Mouse (Mus musculus): Measurements from ENCODE around the gene Cd44. TPM values are rescaled to one million over a fixed set of nuclear protein-coding genes. Genes with fewer than 3 reads are reported as not detected.

Cd44 gene
- 17.3 and 19.1 TPM in 2 replicates for polyA plus RNA-seq (2015; fragmentation: Nextera tagmentation; extraction: Ambion mirVana)

DNA sequence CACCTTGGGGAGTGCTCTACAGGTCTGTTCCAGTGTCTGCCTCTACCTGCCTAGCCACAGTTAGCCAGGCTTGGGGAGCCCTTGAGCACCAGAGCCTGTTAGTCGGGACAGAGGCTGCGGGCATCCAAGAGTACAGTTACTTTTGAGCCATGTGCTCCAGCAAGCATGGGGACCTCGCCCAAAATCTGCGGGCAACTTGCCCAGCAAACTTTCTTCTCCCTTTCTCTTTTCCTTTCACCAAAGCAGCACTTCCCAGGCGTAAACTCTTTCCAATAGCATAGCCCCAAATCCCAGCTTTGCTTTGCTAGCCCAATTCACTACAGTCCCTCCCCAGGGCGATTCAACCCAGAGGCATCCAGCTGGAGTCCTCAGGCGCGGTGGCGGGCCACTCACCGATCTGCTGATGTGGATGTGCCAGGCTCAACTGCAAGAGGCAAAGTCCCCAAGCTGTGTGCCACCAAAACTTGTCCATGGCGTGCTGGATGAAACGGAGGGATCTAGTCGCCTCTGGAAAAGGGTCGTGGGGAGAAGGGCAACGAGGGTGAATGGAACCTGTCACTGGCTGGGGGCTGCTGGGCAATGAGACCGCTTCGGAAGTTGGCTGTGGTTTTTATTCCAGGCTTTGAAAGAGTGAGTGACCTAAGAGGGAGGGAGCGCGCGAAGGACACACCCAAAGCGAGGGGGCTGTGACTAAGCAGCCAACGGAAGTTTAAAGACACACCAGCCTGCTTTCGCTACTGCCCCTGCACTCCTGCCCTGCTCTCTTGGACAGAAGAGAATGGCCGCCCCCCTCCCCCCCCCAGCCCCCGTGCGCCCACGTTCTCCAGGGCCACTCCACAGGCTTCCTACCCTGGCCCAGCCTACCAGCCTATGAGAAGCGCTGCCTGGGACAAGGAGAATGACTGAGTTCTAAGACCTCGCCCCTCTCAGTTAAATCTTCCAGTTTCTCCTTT lies at the start of gene Cd44:
Gene Cd44, minus strand, starts transcription at position 791 of the 953 bp plus-strand sequence.
- no peaks in the 10 kb centered on the region for H3K9me3 ChIP-seq (replicated peaks; ENCODE audit: control insufficient read depth, low read length)
- peak within 1 kb of the TSS; percentile 82 for H3K4me2 ChIP-seq (ENCODE audit: low read depth, low read length)
- H3K27ac ChIP-seq (ENCODE audit: low read length), result peak within 1 kb of the TSS; percentile 74
- peaks cover 16% of the 10 kb centered on the region for H3K4me1 ChIP-seq (ENCODE audit: control insufficient read depth, insufficient read depth, low read length)
- ATAC-seq (replicated peaks; ENCODE audit: extremely low read depth, insufficient read depth, low FRiP score), result peak; percentile 87
- peak within 1 kb of the TSS; percentile 78 for H3K9ac ChIP-seq (ENCODE audit: low read length)
- no peaks in the 10 kb centered on the region for H3K27me3 ChIP-seq (ENCODE audit: control insufficient read depth, insufficient read depth, low read length)
- no peaks in the 10 kb centered on the region for H3K36me3 ChIP-seq (ENCODE audit: control insufficient read depth, insufficient read depth)
- H3K4me3 ChIP-seq (ENCODE audit: low read length), result peak within 1 kb of the TSS; percentile 71
- under 1% methylated on average over 29 of the region's 29 CpGs for WGBS

DNA sequence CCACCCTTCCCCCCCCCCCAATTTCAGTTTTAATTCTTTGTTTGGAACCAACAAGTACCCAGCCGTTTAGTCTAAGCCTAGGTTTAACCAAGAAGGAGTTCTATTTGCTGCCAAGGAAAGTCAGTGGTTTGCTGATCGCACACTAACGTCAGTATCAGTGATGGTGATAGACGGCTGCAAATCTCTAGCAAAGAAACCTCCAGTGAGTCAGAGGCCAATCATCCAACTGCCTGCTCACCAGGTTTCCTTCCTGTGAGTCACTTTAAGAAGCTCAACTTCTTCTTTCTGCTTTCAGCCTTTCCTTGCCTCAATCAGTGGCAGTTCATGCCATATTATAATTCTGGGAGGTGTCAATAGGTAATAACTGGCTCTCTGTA lies 47.0 kb upstream of the Cd44 start:
- Histone ChIP-seq H3K4me1 (ENCODE audit: control insufficient read depth, insufficient read depth, low read length) (peaks cover 8% of the 10 kb centered on the region; the same call in 1 of the 2 replicates), H3K36me3 (ENCODE audit: control insufficient read depth, insufficient read depth) (no peaks in the 10 kb centered on the region), H3K4me3 (ENCODE audit: low read length) (no peak overlapping the region), H3K4me2 (ENCODE audit: low read depth, low read length) (no peak overlapping the region), H3K27ac (ENCODE audit: low read length) (no peak overlapping the region), H3K9ac (ENCODE audit: low read length) (no peak overlapping the region), H3K9me3 (replicated peaks; ENCODE audit: control insufficient read depth, low read length) (no peaks in the 10 kb centered on the region), H3K27me3 (ENCODE audit: control insufficient read depth, insufficient read depth, low read length) (no peaks in the 10 kb centered on the region)
- WGBS, result 49% methylated on average over 4 of the region's 4 CpGs
- no peak for ATAC-seq (replicated peaks; ENCODE audit: extremely low read depth, insufficient read depth, low FRiP score)

DNA sequence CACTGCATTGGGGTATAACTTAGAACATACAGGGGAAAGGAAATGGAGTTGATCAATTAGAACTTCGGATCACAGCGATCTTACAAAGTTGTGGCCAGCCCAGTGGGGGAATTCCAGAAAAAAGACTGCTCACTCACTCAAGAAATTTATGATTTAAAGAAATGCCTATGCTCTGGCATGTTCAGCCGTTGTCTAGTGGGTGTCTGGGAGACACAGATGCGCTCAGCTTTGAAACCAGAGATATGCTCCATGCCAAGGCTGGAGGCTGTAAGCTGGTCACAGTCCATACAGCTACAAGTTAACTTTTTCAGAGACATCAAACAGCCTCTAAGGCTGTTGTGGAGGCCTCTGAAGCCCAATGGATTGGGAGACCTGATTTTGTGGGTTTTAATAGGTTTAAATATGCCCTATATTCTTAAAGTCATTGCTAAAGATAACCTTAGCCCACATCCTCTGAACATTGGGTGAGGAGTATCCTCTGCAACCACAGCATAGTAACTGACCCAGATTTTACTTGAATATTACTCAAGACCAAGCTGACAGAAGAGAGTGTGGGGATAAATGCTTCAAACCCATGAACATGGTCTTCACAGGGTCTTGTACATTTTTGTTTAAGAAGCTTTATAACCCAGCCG lies 46.5 kb upstream of the Cd44 start:
- Histone ChIP-seq H3K4me3 (ENCODE audit: low read length) (no peak overlapping the region), H3K27ac (ENCODE audit: low read length) (no peak overlapping the region), H3K4me1 (ENCODE audit: control insufficient read depth, insufficient read depth, low read length) (peaks cover 8% of the 10 kb centered on the region; the same call in 1 of the 2 replicates), H3K36me3 (ENCODE audit: control insufficient read depth, insufficient read depth) (no peaks in the 10 kb centered on the region), H3K27me3 (ENCODE audit: control insufficient read depth, insufficient read depth, low read length) (no peaks in the 10 kb centered on the region), H3K9ac (ENCODE audit: low read length) (no peak overlapping the region), H3K9me3 (replicated peaks; ENCODE audit: control insufficient read depth, low read length) (no peaks in the 10 kb centered on the region), H3K4me2 (ENCODE audit: low read depth, low read length) (no peak overlapping the region)
- no peak for ATAC-seq (replicated peaks; ENCODE audit: extremely low read depth, insufficient read depth, low FRiP score)
- 85% methylated on average over 5 of the region's 5 CpGs for WGBS

DNA sequence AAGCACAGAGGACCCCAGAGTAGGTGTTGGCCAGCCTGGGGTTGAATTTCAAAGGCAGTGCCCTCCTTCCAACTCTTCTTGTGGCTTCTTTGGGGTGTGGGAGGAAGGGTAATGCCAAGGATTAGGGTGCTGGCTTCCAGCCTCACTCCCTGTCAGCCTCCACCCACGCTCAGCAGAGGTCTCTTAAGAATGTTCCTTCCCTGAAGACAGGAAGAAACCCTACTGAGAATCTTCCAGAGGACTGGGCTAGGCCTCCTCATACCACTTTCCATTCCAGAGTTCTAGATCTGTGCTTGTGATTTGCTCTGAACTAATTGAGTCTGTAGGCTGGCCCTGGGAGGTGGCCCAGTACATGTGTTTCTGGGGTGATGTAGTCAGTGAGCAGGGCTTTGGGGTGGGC lies 43.6 kb upstream of the Cd44 start:
- no peak for ATAC-seq (replicated peaks; ENCODE audit: extremely low read depth, insufficient read depth, low FRiP score)
- Histone ChIP-seq H3K4me1 (ENCODE audit: control insufficient read depth, insufficient read depth, low read length) (peaks cover 8% of the 10 kb centered on the region; the same call in 1 of the 2 replicates), H3K4me3 (ENCODE audit: low read length) (no peak overlapping the region), H3K27ac (ENCODE audit: low read length) (no peak overlapping the region), H3K36me3 (ENCODE audit: control insufficient read depth, insufficient read depth) (no peaks in the 10 kb centered on the region), H3K9me3 (replicated peaks; ENCODE audit: control insufficient read depth, low read length) (no peaks in the 10 kb centered on the region), H3K27me3 (ENCODE audit: control insufficient read depth, insufficient read depth, low read length) (no peaks in the 10 kb centered on the region), H3K4me2 (ENCODE audit: low read depth, low read length) (no peak overlapping the region), H3K9ac (ENCODE audit: low read length) (no peak overlapping the region)
- WGBS, result 79% methylated on average over 1 of the region's 1 CpGs

DNA sequence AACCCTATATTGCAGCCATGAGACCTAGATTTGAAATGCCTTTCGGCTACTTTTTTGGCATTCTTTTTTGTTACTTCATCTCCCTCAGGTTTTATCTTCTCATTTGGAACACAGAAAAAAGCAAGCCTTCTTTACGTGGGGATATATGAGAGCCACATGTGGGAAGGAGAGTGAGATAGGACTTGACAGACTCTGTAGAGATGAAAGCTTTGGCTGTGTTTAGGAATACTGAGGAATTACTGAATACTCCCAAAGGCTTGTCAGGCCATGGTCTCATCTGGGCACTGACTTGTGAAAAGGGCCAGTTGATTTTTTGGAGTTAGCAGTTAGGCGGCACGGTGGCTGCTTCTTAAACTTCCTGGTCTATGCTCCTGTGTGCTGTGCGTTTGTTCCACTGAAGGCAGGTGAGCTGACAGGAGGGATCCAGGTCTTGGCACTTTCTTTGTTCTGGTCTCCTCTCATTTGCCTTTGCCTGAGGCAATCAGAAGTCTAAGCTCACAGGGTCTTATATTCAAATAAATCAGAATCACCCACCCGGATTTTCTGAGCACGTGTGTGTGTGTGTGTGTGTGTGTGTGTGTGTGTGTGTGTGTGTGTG lies 43.0 kb upstream of the Cd44 start:
- no peak overlapping the region for H3K9ac ChIP-seq (ENCODE audit: low read length)
- no peaks in the 10 kb centered on the region for H3K36me3 ChIP-seq (ENCODE audit: control insufficient read depth, insufficient read depth)
- H3K9me3 ChIP-seq (replicated peaks; ENCODE audit: control insufficient read depth, low read length), result no peaks in the 10 kb centered on the region
- H3K27ac ChIP-seq (ENCODE audit: low read length), result no peak overlapping the region
- WGBS, result 71% methylated on average over 7 of the region's 7 CpGs
- no peak for ATAC-seq (replicated peaks; ENCODE audit: extremely low read depth, insufficient read depth, low FRiP score)
- H3K27me3 ChIP-seq (ENCODE audit: control insufficient read depth, insufficient read depth, low read length), result no peaks in the 10 kb centered on the region; the same call in 1 of the 2 replicates
- peaks cover 8% of the 10 kb centered on the region; the same call in 1 of the 2 replicates for H3K4me1 ChIP-seq (ENCODE audit: control insufficient read depth, insufficient read depth, low read length)
- no peak overlapping the region for H3K4me2 ChIP-seq (ENCODE audit: low read depth, low read length)
- H3K4me3 ChIP-seq (ENCODE audit: low read length), result no peak overlapping the region

DNA sequence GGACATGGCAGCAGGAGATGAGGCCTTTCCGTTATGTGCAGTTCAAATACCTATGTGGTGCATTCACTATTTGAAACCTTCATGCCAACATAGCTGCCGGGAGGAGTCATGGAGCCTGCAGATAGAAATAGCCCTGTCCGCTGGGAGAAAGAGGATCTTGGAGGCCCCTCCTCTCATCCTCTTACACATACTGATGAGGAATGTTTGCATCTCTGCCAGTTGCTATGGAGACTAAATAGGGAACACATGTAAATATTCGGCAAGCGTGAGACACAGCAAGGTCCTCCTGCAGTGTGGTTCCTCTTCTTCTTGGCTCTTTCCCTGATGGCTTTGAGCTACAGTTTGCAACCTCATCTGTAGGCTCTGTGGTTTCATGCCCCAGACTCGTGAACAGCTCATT lies 42.5 kb upstream of the Cd44 start:
- H3K4me2 ChIP-seq (ENCODE audit: low read depth, low read length), result no peak overlapping the region
- no peaks in the 10 kb centered on the region; the same call in 1 of the 2 replicates for H3K27me3 ChIP-seq (ENCODE audit: control insufficient read depth, insufficient read depth, low read length)
- peak; percentile 72 for ATAC-seq (replicated peaks; ENCODE audit: extremely low read depth, insufficient read depth, low FRiP score)
- no peaks in the 10 kb centered on the region for H3K36me3 ChIP-seq (ENCODE audit: control insufficient read depth, insufficient read depth)
- H3K27ac ChIP-seq (ENCODE audit: low read length), result no peak overlapping the region
- H3K4me3 ChIP-seq (ENCODE audit: low read length), result no peak overlapping the region
- peaks cover 8% of the 10 kb centered on the region; the same call in 1 of the 2 replicates for H3K4me1 ChIP-seq (ENCODE audit: control insufficient read depth, insufficient read depth, low read length)
- no peak overlapping the region for H3K9ac ChIP-seq (ENCODE audit: low read length)
- H3K9me3 ChIP-seq (replicated peaks; ENCODE audit: control insufficient read depth, low read length), result no peaks in the 10 kb centered on the region
- 21% methylated on average over 6 of the region's 6 CpGs for WGBS

DNA sequence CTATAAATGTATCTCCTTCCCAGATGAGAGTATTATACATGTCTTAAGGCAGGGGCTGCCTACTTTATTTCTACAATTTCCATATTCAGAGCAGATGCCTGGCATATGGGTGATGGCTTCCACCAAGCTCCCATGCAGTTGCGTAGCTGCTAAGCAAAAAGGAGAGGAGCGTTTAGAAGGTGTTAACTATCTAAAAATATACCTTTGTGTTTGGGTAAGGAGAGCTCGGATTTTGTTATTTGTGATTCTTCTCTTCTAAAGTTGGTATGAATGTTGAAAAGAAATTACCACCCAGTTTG lies 41.3 kb upstream of the Cd44 start:
- Histone ChIP-seq H3K36me3 (ENCODE audit: control insufficient read depth, insufficient read depth) (no peaks in the 10 kb centered on the region), H3K4me3 (ENCODE audit: low read length) (no peak overlapping the region), H3K9me3 (replicated peaks; ENCODE audit: control insufficient read depth, low read length) (no peaks in the 10 kb centered on the region), H3K9ac (ENCODE audit: low read length) (no peak overlapping the region), H3K27me3 (ENCODE audit: control insufficient read depth, insufficient read depth, low read length) (no peaks in the 10 kb centered on the region; the same call in 1 of the 2 replicates), H3K27ac (ENCODE audit: low read length) (no peak overlapping the region), H3K4me2 (ENCODE audit: low read depth, low read length) (no peak overlapping the region), H3K4me1 (ENCODE audit: control insufficient read depth, insufficient read depth, low read length) (peaks cover 8% of the 10 kb centered on the region; the same call in 1 of the 2 replicates)
- no peak for ATAC-seq (replicated peaks; ENCODE audit: extremely low read depth, insufficient read depth, low FRiP score)
- WGBS, result 87% methylated on average over 3 of the region's 3 CpGs

DNA sequence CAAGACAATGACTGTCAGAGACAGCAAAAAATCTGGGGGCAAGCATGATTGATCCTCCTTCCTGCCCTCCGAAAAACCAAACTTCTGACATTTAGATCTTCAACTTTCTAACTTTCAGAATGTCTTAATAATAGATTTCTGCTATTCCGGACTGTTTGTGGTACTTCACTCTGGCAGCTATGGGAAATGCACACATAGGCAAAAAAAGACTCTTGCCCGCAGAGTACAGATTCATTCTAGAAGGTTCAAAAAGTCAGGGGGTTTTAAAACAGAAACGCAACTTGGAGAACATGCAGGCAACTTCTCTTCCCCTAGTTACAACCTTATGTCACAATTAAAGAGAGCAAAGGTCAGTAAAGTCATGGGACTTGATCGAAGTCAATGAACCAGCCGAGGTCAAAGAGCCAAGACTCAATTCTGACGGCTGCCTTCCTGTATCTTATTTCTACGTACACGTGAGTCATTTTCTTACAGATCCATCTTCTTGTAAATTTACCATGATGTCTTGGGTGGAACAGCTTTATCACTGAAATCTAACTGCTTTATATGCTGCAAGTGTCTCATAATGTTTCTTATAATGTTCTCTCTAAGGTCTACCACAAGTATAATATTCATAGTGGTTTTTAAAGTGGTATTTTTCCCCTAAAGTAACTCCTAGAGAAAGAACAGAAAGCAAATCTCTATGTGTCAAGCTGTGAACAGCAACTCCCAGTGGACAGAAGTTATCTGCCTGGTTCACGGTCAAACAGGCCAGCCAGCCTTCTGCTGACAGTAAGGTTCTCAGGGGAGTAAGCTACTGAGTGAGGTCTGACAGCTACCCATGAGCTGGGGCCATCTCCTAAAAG lies 40.7 kb upstream of the Cd44 start:
- WGBS, result 69% methylated on average over 10 of the region's 10 CpGs
- no peak overlapping the region for H3K9ac ChIP-seq (ENCODE audit: low read length)

More for the DNA sequence above, 40.7 kb upstream of the Cd44 start:
- peaks cover 8% of the 10 kb centered on the region; the same call in 1 of the 2 replicates for H3K4me1 ChIP-seq (ENCODE audit: control insufficient read depth, insufficient read depth, low read length)
- H3K27ac ChIP-seq (ENCODE audit: low read length), result no peak overlapping the region
- H3K4me3 ChIP-seq (ENCODE audit: low read length), result no peak overlapping the region
- no peaks in the 10 kb centered on the region; the same call in 1 of the 2 replicates for H3K27me3 ChIP-seq (ENCODE audit: control insufficient read depth, insufficient read depth, low read length)
- no peaks in the 10 kb centered on the region for H3K9me3 ChIP-seq (replicated peaks; ENCODE audit: control insufficient read depth, low read length)
- ATAC-seq (replicated peaks; ENCODE audit: extremely low read depth, insufficient read depth, low FRiP score), result no peak
- H3K36me3 ChIP-seq (ENCODE audit: control insufficient read depth, insufficient read depth), result no peaks in the 10 kb centered on the region
- H3K4me2 ChIP-seq (ENCODE audit: low read depth, low read length), result no peak overlapping the region
